In genomic region chr10:121351066-121351581, GRCm38 (mm10) we compare ENCODE assay signal across 8 mouse cellular contexts. TPM values are rescaled to one million over a fixed set of nuclear protein-coding genes. Genes with fewer than 3 reads are reported as not detected.
A peak's percentile ranks its signal among the peaks of the same experiment; 100 is the strongest.
DNase-seq lines count a peak whose midpoint lies in the region; ATAC-seq and TF ChIP-seq lines count a peak whose summit lies in the region.

Gene Tbc1d30 (minus strand): TSS chr10:121351278.

- peak within 1 kb of the TSS; percentile 45 for H3K4me3 ChIP-seq in embryonic facial prominence, embryonic 11.5 days (ENCODE audit: low read depth, low read length)
- H3K4me3 ChIP-seq in heart, embryonic 16.5 days (ENCODE audit: low read length), result peak within 1 kb of the TSS; percentile 68
- peak within 1 kb of the TSS; percentile 44 for H3K4me3 ChIP-seq in kidney, postnatal 0 days (replicated peaks; ENCODE audit: low read depth, low read length)
- peak within 1 kb of the TSS; percentile 60 for H3K4me3 ChIP-seq in liver, postnatal 0 days (ENCODE audit: low read depth, low read length)
- H3K4me3 ChIP-seq in neural tube, embryonic 11.5 days (ENCODE audit: low read depth, low read length), result peak within 1 kb of the TSS; percentile 49

- peaks cover 18% of the 10 kb centered on the region for H3K27me3 ChIP-seq in embryonic facial prominence, embryonic 11.5 days (ENCODE audit: control insufficient read depth, insufficient read depth, low read length)
- peaks cover 4% of the 10 kb centered on the region; the same call in 1 of the 2 replicates for H3K27me3 ChIP-seq in heart, embryonic 16.5 days (ENCODE audit: control insufficient read depth, insufficient read depth, low read length)
- H3K27me3 ChIP-seq in kidney, postnatal 0 days (ENCODE audit: insufficient read depth, low read length), result no peaks in the 10 kb centered on the region
- H3K27me3 ChIP-seq in liver, postnatal 0 days (ENCODE audit: insufficient read depth, low read length), result peaks cover 24% of the 10 kb centered on the region
- H3K27me3 ChIP-seq in neural tube, embryonic 11.5 days (ENCODE audit: control insufficient read depth, insufficient read depth, low read length), result peaks cover 17% of the 10 kb centered on the region

- TF ChIP-seq EP300 in liver, postnatal 0 days (IDR thresholded peaks at IDR 0.05; ENCODE audit: low read depth), result no peak

- no peaks in the 10 kb centered on the region for H3K36me3 ChIP-seq in embryonic facial prominence, embryonic 11.5 days (replicated peaks; ENCODE audit: control insufficient read depth, insufficient read depth, low read depth, low read length)
- H3K36me3 ChIP-seq in heart, embryonic 16.5 days (ENCODE audit: control insufficient read depth, insufficient read depth), result no peaks in the 10 kb centered on the region
- no peaks in the 10 kb centered on the region for H3K36me3 ChIP-seq in kidney, postnatal 0 days (ENCODE audit: insufficient read depth, low read length)
- H3K36me3 ChIP-seq in liver, postnatal 0 days (replicated peaks; ENCODE audit: insufficient read depth, low read length), result no peaks in the 10 kb centered on the region
- no peaks in the 10 kb centered on the region for H3K36me3 ChIP-seq in neural tube, embryonic 11.5 days (ENCODE audit: control insufficient read depth, insufficient read depth, low read length)

- peak within 1 kb of the TSS; percentile 11; the same call in 1 of the 2 replicates for H3K9ac ChIP-seq in embryonic facial prominence, embryonic 11.5 days (replicated peaks; ENCODE audit: low read length)
- peak within 1 kb of the TSS; percentile 77 for H3K9ac ChIP-seq in heart, embryonic 16.5 days (ENCODE audit: low read length)
- H3K9ac ChIP-seq in kidney, postnatal 0 days (ENCODE audit: low read depth, low read length), result peak within 1 kb of the TSS; percentile 60
- peak within 1 kb of the TSS; percentile 37 for H3K9ac ChIP-seq in liver, postnatal 0 days (replicated peaks)
- H3K9ac ChIP-seq in neural tube, embryonic 11.5 days (ENCODE audit: low read length), result peak within 1 kb of the TSS; percentile 54

- no peaks in the 10 kb centered on the region for H3K9me3 ChIP-seq in embryonic facial prominence, embryonic 11.5 days (replicated peaks; ENCODE audit: control insufficient read depth, low read length)
- H3K9me3 ChIP-seq in heart, embryonic 16.5 days (replicated peaks; ENCODE audit: control insufficient read depth, low read length), result no peaks in the 10 kb centered on the region
- no peaks in the 10 kb centered on the region for H3K9me3 ChIP-seq in kidney, postnatal 0 days (replicated peaks; ENCODE audit: low read length)
- no peaks in the 10 kb centered on the region for H3K9me3 ChIP-seq in liver, postnatal 0 days (ENCODE audit: low read length)
- H3K9me3 ChIP-seq in neural tube, embryonic 11.5 days (ENCODE audit: control insufficient read depth, low read length), result no peaks in the 10 kb centered on the region

- WGBS in embryonic facial prominence, embryonic 11.5 days, result under 1% methylated on average over 61 of the region's 61 CpGs
- WGBS in heart, embryonic 16.5 days, result under 1% methylated on average over 60 of the region's 61 CpGs
- WGBS in kidney, postnatal 0 days, result under 1% methylated on average over 60 of the region's 61 CpGs
- WGBS in liver, postnatal 0 days (ENCODE audit: insufficient replicate concordance), result under 1% methylated on average over 56 of the region's 61 CpGs
- under 1% methylated on average over 48 of the region's 61 CpGs for WGBS in neural tube, embryonic 11.5 days

- peak within 1 kb of the TSS; percentile 83 for H3K4me2 ChIP-seq in embryonic facial prominence, embryonic 11.5 days (ENCODE audit: low read depth, low read length)
- H3K4me2 ChIP-seq in heart, embryonic 16.5 days (ENCODE audit: low read depth, low read length), result peak within 1 kb of the TSS; percentile 98
- peak within 1 kb of the TSS; percentile 96 for H3K4me2 ChIP-seq in kidney, postnatal 0 days (ENCODE audit: low read length)
- H3K4me2 ChIP-seq in liver, postnatal 0 days (ENCODE audit: low read depth, low read length), result peak within 1 kb of the TSS; percentile 96
- H3K4me2 ChIP-seq in neural tube, embryonic 11.5 days (ENCODE audit: low read depth), result peak within 1 kb of the TSS; percentile 80

- H3K27ac ChIP-seq in embryonic facial prominence, embryonic 11.5 days (replicated peaks; ENCODE audit: low read depth, low read length), result no peak within 1 kb of the TSS
- H3K27ac ChIP-seq in heart, embryonic 16.5 days (ENCODE audit: low read length), result peak within 1 kb of the TSS; percentile 52
- no peak within 1 kb of the TSS for H3K27ac ChIP-seq in kidney, postnatal 0 days
- H3K27ac ChIP-seq in liver, postnatal 0 days (ENCODE audit: low read depth), result no peak within 1 kb of the TSS
- no peak within 1 kb of the TSS for H3K27ac ChIP-seq in neural tube, embryonic 11.5 days (ENCODE audit: low read depth, low read length)

- TF ChIP-seq CTCF in kidney, postnatal 0 days (IDR thresholded peaks at IDR 0.05; ENCODE audit: low read depth), result no peak
- TF ChIP-seq CTCF in liver, postnatal 0 days (IDR thresholded peaks at IDR 0.05; ENCODE audit: low read depth), result no peak; the same call in 1 of the 2 replicates

- ATAC-seq in activated CD4-positive, CD25-positive, alpha-beta regulatory T cell, adult 4 months, result peak; percentile 59
- peak; percentile 56 for ATAC-seq in embryonic facial prominence, embryonic 11.5 days (replicated peaks; ENCODE audit: insufficient number of reproducible peaks, low FRiP score, low TSS enrichment, low read depth)
- ATAC-seq in heart, embryonic 16.5 days (replicated peaks; ENCODE audit: extremely low read depth, insufficient read depth, low FRiP score), result peak; percentile 81
- peak; percentile 59 for ATAC-seq in kidney, postnatal 0 days (replicated peaks; ENCODE audit: low FRiP score, low read depth)
- peak; percentile 72 for ATAC-seq in liver, postnatal 0 days
- peak; percentile 50; the same call in 1 of the 2 replicates for ATAC-seq in neural tube, embryonic 11.5 days (ENCODE audit: insufficient read depth, low FRiP score, low TSS enrichment)

- peak; percentile 51 for DNase-seq in CD4-positive, CD25-positive, alpha-beta regulatory T cell, adult 2 months (ENCODE audit: low read depth, low spot score)
- DNase-seq in embryonic facial prominence, embryonic 11.5 days (ENCODE audit: low spot score), result peak; percentile 43
- DNase-seq in kidney, postnatal 0 days (ENCODE audit: low spot score), result no peak
- DNase-seq in liver, postnatal 0 days, result peak; percentile 61
- DNase-seq in neural tube, embryonic 11.5 days (ENCODE audit: low spot score), result peak; percentile 56
- no peak for DNase-seq in c-Kit-positive CD71-positive TER-119-positive erythroid progenitor cells, embryonic 14.5 days (ENCODE audit: low spot score)

- H3K4me1 ChIP-seq in embryonic facial prominence, embryonic 11.5 days (ENCODE audit: control insufficient read depth, insufficient read depth, low read length), result peaks cover 5% of the 10 kb centered on the region
- peaks cover 19% of the 10 kb centered on the region for H3K4me1 ChIP-seq in heart, embryonic 16.5 days (ENCODE audit: control insufficient read depth, insufficient read depth, low read length)
- H3K4me1 ChIP-seq in kidney, postnatal 0 days (replicated peaks; ENCODE audit: insufficient read depth, low read length), result 0 out of 2 replicates have a peak, but pooled peaks cover 8% of the 10 kb centered on the region
- H3K4me1 ChIP-seq in liver, postnatal 0 days (ENCODE audit: insufficient read depth), result peaks cover 9% of the 10 kb centered on the region
- H3K4me1 ChIP-seq in neural tube, embryonic 11.5 days (ENCODE audit: control insufficient read depth, insufficient read depth, low read length), result peaks cover 7% of the 10 kb centered on the region

RNA-seq across cellular contexts. Expression of gene Tbc1d30, which starts in this region (rescaled TPM):
- 1 to 10 TPM; 5.0 to 5.7 TPM for polyA plus RNA-seq in activated CD4-positive, CD25-positive, alpha-beta regulatory T cell, adult 4 months (2017; shearing (Covaris generic))
- polyA plus RNA-seq in embryonic facial prominence, embryonic 11.5 days (2014; fragmentation: Nextera tagmentation; extraction: Ambion mirVana), result 2.7 TPM in 2 replicates
- polyA plus RNA-seq in heart, embryonic 16.5 days (2015; fragmentation: Nextera tagmentation; extraction: Ambion mirVana), result 1.2 and 1.8 TPM in 2 replicates
- polyA plus RNA-seq in kidney, postnatal 0 days (2015; fragmentation: Nextera tagmentation; extraction: Ambion mirVana), result 0.52 and 0.53 TPM in 2 replicates
- 0.75 and 1.4 TPM in 2 replicates for polyA plus RNA-seq in liver, postnatal 0 days (2015; fragmentation: Nextera tagmentation; extraction: Ambion mirVana)
- 4.1 and 5.3 TPM in 2 replicates for polyA plus RNA-seq in neural tube, embryonic 11.5 days (2014; fragmentation: Nextera tagmentation; extraction: Ambion mirVana)

Comparison
In these comparisons a context has a peak if more than half of its experiments do, and no peak if none do; other contexts are left out.
1. Peak in ATAC-seq, H3K4me3 ChIP-seq, H3K9ac ChIP-seq and H3K4me2 ChIP-seq in kidney, postnatal 0 days; RNA of the gene not detected or under 1 TPM.
2. DNase-seq: peak in CD4-positive, CD25-positive, alpha-beta regulatory T cell, adult 2 months (single experiment), embryonic facial prominence, embryonic 11.5 days (single experiment), liver, postnatal 0 days (single experiment) and neural tube, embryonic 11.5 days (single experiment); none in kidney, postnatal 0 days (single experiment) and c-Kit-positive CD71-positive TER-119-positive erythroid progenitor cells, embryonic 14.5 days (single experiment).
3. H3K9ac ChIP-seq: peak in every context shown above with its lines; median percentile 77 in heart, embryonic 16.5 days; 60 in kidney, postnatal 0 days; 54 in neural tube, embryonic 11.5 days; 37 in liver, postnatal 0 days; 11 in embryonic facial prominence, embryonic 11.5 days.
4. Peak in every context shown above with its lines, with median percentiles within 50 percentile points of each other: ATAC-seq, H3K4me2 ChIP-seq and H3K4me3 ChIP-seq.